Mouse (Mus musculus): ENCODE measurements around the gene Slc29a4.
A peak's percentile ranks its signal among the peaks of the same experiment; 100 is the strongest.

Slc29a4 gene

GRCm38 (mm10) chr5:142747026-142747629 is 54.8 kb downstream of the Slc29a4 start:
- DNase-seq, result no peak

- no peak for DNase-seq
Observed at GRCm38 (mm10) chr5:142750173-142750572, 57.9 kb downstream of the Slc29a4 start.

GRCm38 (mm10) chr5:142752241-142752640 is 59.9 kb downstream of the Slc29a4 start:
- no peak for DNase-seq

- DNase-seq, result no peak
Observed at GRCm38 (mm10) chr5:142759786-142760185, 67.5 kb downstream of the Slc29a4 start.

- peak in 1 of 2 experiments; percentile 45 for DNase-seq
Observed at GRCm38 (mm10) chr5:142761326-142761983, 69.1 kb downstream of the Slc29a4 start.

- no peak for DNase-seq
Observed at GRCm38 (mm10) chr5:142762082-142762807, 69.9 kb downstream of the Slc29a4 start.

GRCm38 (mm10) chr5:142764306-142764705 is 72.0 kb downstream of the Slc29a4 start:
- peak in 1 of 2 experiments; percentile 38 for DNase-seq

GRCm38 (mm10) chr5:142764889-142765288 is 72.6 kb downstream of the Slc29a4 start:
- no peak for DNase-seq

- DNase-seq, result no peak
Observed at GRCm38 (mm10) chr5:142766708-142767107, 74.4 kb downstream of the Slc29a4 start.

- DNase-seq, result peak; percentile 83 to 85
Observed at GRCm38 (mm10) chr5:142767937-142768336, 75.6 kb downstream of the Slc29a4 start.

- DNase-seq, result no peak
Observed at GRCm38 (mm10) chr5:142768352-142769267, 76.3 kb downstream of the Slc29a4 start.

- DNase-seq, result no peak
Observed at GRCm38 (mm10) chr5:142769641-142770040, 77.3 kb downstream of the Slc29a4 start.

- no peak for DNase-seq
Observed at GRCm38 (mm10) chr5:142771034-142771433, 78.7 kb downstream of the Slc29a4 start.

GRCm38 (mm10) chr5:142771964-142772363 is 79.7 kb downstream of the Slc29a4 start:
- no peak for DNase-seq
